Mouse (Mus musculus) adrenal gland, adult (tissue): Measurements from ENCODE around the gene Magi1.
"Not testable (repeated sequence)": the region's sequence is repeated elsewhere in the genome, so short reads cannot be mapped to it uniquely, and the experiment has no call there.

ENCODE experiments used
- DNase-seq, 2 experiments: peaks; one replicate each; pipeline ENCODE4 v3.0.0; 2022 to 2023; ENCODE audit warnings: low spot score in 1 of 2; ENCODE audit not compliant: inconsistent age in 2 of 2

Magi1 gene

GRCm38 (mm10) chr6:93697956-93698355 lies 585.8 kb downstream of the Magi1 start:
- no peak for DNase-seq

- DNase-seq: no peak
Measured at GRCm38 (mm10) chr6:93678766-93679165, 605.0 kb downstream of the Magi1 start.

- DNase-seq: no peak
Measured at GRCm38 (mm10) chr6:93666731-93667130, 617.0 kb downstream of the Magi1 start.

- no peak for DNase-seq
Measured at GRCm38 (mm10) chr6:93665056-93665805, 618.5 kb downstream of the Magi1 start.

- no peak for DNase-seq
Measured at GRCm38 (mm10) chr6:93661139-93661538, 622.6 kb downstream of the Magi1 start.

GRCm38 (mm10) chr6:93659534-93659933 lies 624.2 kb downstream of the Magi1 start:
- DNase-seq: no peak

GRCm38 (mm10) chr6:93657187-93657974 lies 626.3 kb downstream of the Magi1 start:
- DNase-seq: peak; percentile 75 to 89

GRCm38 (mm10) chr6:93648581-93649230 lies 635.0 kb downstream of the Magi1 start:
- DNase-seq: peak in 1 of 2 experiments; percentile 38

- not testable (repeated sequence) for DNase-seq
Measured at GRCm38 (mm10) chr6:93629735-93630291, 653.9 kb downstream of the Magi1 start.

GRCm38 (mm10) chr6:93627200-93627599 lies 656.5 kb downstream of the Magi1 start:
- no peak for DNase-seq
